Mouse (Mus musculus) bone marrow, adult 2 months (tissue): Measurements from ENCODE around the gene Gata3. TPM values are rescaled to one million over a fixed set of nuclear protein-coding genes. Genes with fewer than 3 reads are reported as not detected.

Source experiments
- H3K27ac ChIP-seq: fragments of 200-500 bp; 2 replicates; pipeline ENCODE4 v1.5.1; 2012; ENCODE audit warnings: low read depth, mild to moderate bottlenecking, control low read depth, inconsistent platforms, low read length; ENCODE audit not compliant: control insufficient read depth, poor library complexity, insufficient read depth
- H3K4me1 ChIP-seq: fragments of 200-500 bp; 2 replicates; pipeline ENCODE4 v1.6.1; 2011; ENCODE audit warnings: low read length; ENCODE audit not compliant: control insufficient read depth, insufficient read depth
- H3K4me3 ChIP-seq: fragments of 200-500 bp; replicated peaks from 2 replicates; pipeline ENCODE3; 2011; ENCODE audit warnings: mild to moderate bottlenecking, low read depth, low read length, control low read depth; ENCODE audit not compliant: control insufficient read depth
- CTCF ChIP-seq: fragments of 200-500 bp; IDR thresholded peaks from 2 replicates; pipeline ENCODE4 v1.5.1; 2011; ENCODE audit warnings: low read length, control low read depth; ENCODE audit not compliant: control insufficient read depth, insufficient read depth
- POLR2A ChIP-seq: fragments of 200-500 bp; IDR thresholded peaks from 2 replicates; pipeline ENCODE4 v1.6.1; 2011; ENCODE audit warnings: low read depth, mild to moderate bottlenecking, control low read depth, low read length, borderline replicate concordance; ENCODE audit not compliant: control insufficient read depth
- WGBS: fragments of 180-500 bp; shearing (Covaris S2); methylation state at CpG from one replicate; pipeline ENCODE4 v1.1.7; 2018; 5-methylcytosine and 5-hydroxymethylcytosine counted together
- polyA plus RNA-seq: library from polyadenylated mRNA; stranded (reverse); fragments of >200 nt; gene quantifications from 2 replicates; pipeline ENCODE4 v1.2.4, GENCODE M21; 2011; ENCODE audit warnings: low replicate concordance; ENCODE audit not compliant: missing spikeins, insufficient read depth, insufficient read length

Gata3 gene
- polyA plus RNA-seq, 1 experiment: 6.1 TPM

DNA sequence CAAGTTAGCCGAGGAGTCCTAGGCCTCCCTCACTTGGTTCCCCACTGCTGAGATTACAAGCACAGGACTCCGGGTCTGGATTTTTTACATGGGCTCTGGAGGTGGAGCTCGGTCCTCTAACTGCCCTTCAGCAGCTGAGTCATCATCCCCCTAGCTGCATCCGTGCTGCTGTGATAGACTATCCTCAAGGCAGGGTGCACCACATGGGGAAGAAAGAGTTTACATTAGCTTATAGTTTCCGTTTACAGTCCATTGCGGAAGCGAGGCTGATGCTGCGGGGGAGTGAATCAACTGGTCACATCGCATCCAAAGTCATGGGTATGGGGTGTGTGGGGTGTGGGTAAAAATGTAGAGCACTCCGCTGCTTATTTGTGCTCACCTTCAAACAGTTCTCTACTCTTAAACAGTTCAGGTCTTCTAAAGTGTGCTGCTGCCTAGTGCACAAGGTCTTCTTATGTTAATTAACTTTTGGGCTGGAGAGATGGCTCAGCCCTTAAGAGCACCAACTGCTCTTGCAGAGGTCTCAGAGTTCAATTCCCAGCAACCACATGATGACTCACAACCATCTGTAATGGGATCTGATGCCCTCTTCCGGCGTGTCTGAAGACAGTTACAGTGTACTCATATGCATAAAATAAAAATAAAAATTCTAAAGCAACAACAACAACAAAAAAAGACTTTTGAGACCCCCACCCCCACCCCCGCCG, 14.2 kb upstream of the Gata3 start:
- H3K4me3 ChIP-seq: no peak overlapping the region

DNA sequence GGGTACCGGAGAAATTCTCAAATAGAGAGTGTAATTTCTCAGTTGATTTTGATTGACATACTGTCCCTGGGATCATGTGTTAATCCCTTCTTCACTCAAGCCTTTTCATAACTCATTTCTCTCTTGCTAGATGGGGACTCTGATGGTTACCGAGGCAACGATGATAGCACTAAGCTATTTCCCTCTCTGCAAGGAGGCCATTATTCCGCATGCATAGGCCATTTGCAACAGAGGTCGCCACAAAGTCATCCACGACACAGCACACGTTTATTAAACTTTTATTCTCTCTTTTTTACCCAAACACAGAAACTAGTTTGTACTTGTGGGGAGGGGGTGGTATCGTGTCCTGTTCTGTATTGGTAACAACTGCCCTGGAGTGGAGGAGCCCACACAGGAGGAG, 8.0 kb upstream of the Gata3 start:
- no peak overlapping the region for H3K4me3 ChIP-seq
- no peaks in the 10 kb centered on the region for H3K4me1 ChIP-seq
- TF ChIP-seq POLR2A (no peak), CTCF (no peak)
- WGBS: 50% methylated on average over 8 of the region's 8 CpGs
- H3K27ac ChIP-seq: no peak overlapping the region

More for the DNA sequence above, 14.2 kb upstream of the Gata3 start:
- TF ChIP-seq CTCF (no peak), POLR2A (no peak)
- WGBS: 67% methylated on average over 14 of the region's 14 CpGs
- Histone ChIP-seq H3K27ac (no peak overlapping the region), H3K4me1 (no peaks in the 10 kb centered on the region)

- Histone ChIP-seq H3K4me3 (no peak overlapping the region), H3K4me1 (no peaks in the 10 kb centered on the region)
These were observed 6.4 kb upstream of the Gata3 start for GRCm38 (mm10) chr2:9896097-9896770.

DNA sequence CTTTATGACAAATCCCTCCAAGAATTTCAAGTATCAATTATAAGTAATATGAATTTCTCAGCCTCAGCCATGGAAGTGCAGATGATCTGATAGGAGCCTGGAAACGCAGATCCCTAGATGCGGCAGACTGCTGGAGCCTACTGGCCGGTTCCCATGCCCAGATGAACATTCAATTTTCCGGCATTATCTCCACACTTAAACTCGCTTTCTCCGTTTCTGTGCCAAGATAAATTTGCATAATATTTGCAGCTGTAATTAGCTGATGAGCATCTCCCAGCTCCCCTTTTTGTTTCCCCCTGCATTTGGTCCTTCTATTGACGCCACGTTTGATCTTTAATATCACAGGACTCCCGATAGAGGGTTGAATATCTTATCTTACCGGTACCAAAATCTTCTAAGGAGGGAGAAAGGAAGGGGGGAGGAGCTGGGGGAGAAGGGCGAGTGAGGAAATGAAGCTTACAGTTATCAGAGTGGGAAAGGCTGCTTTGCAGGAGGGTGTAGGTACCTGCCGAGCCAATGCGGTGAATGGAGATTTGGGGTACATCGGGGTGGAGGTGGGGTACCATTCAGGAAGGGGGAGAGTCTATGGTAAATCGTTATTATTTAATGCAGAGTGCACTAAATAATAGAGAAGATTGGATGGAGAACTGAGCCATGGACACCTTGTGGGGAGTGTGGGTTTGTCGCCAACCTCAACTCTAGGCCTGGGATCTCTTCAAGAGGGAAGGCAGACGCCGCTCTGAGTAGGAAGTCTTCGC, 5.2 kb upstream of the Gata3 start:
- TF ChIP-seq POLR2A (no peak), CTCF (no peak)
- 10% methylated on average over 19 of the region's 19 CpGs for WGBS

More at GRCm38 (mm10) chr2:9896097-9896770, 6.4 kb upstream of the Gata3 start:
- WGBS: 5% methylated on average over 22 of the region's 22 CpGs
- H3K27ac ChIP-seq: no peak overlapping the region
- TF ChIP-seq POLR2A (no peak), CTCF (no peak)

GRCm38 (mm10) chr2:9893272-9893953, 3.6 kb upstream of the Gata3 start:
- Histone ChIP-seq H3K4me1 (no peaks in the 10 kb centered on the region; the same call in 1 of the 2 replicates), H3K4me3 (no peak overlapping the region), H3K27ac (no peak overlapping the region)
- 8% methylated on average over 6 of the region's 6 CpGs for WGBS
- TF ChIP-seq CTCF (no peak), POLR2A (no peak)

More for the DNA sequence above, 5.2 kb upstream of the Gata3 start:
- Histone ChIP-seq H3K4me1 (no peaks in the 10 kb centered on the region), H3K27ac (no peak overlapping the region), H3K4me3 (no peak overlapping the region)

- Histone ChIP-seq H3K27ac (no peak overlapping the region), H3K4me3 (no peak overlapping the region), H3K4me1 (no peaks in the 10 kb centered on the region; the same call in 1 of the 2 replicates)
- TF ChIP-seq POLR2A (no peak), CTCF (no peak)
- 16% methylated on average over 7 of the region's 7 CpGs for WGBS
These were observed 2.7 kb upstream of the Gata3 start for GRCm38 (mm10) chr2:9892541-9892940.

DNA sequence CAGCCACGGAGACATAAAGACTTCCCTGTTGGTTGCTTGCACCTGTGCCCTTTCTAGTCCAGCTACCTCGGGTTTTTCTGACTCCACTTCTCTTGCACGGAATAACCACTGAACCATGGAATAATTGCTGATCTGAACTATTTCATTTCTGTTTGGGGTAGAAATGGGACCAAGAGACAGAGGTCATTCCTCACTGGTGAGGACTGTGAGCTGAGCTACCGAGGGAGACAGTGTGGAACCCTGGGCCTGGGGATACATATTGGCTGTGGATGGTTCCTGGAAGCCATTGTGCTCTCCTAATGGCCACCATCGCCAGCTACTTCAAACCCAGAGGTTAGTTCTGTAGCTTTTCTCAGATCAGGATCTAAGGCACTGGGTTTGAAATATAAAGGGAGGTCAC, 1.1 kb upstream of the Gata3 start:
- TF ChIP-seq POLR2A (no peak), CTCF (no peak)
- Histone ChIP-seq H3K4me3 (no peak overlapping the region), H3K4me1 (no peaks in the 10 kb centered on the region; the same call in 1 of the 2 replicates), H3K27ac (no peak overlapping the region)
- WGBS: 12% methylated on average over 5 of the region's 5 CpGs
